Mouse (Mus musculus) bone marrow macrophage, adult 2 months (primary cell): ENCODE results near the gene Mrps34.

Source experiments
- CTCF ChIP-seq: IDR thresholded peaks from 2 replicates; pipeline ENCODE4 v1.5.1; 2012; ENCODE audit warnings: low read depth, mild to moderate bottlenecking, low read length, moderate library complexity
- POLR2A ChIP-seq: IDR thresholded peaks from 2 replicates; pipeline ENCODE4 v1.6.1; 2012; ENCODE audit warnings: mild to moderate bottlenecking, low read depth, low read length, borderline replicate concordance

DNA sequence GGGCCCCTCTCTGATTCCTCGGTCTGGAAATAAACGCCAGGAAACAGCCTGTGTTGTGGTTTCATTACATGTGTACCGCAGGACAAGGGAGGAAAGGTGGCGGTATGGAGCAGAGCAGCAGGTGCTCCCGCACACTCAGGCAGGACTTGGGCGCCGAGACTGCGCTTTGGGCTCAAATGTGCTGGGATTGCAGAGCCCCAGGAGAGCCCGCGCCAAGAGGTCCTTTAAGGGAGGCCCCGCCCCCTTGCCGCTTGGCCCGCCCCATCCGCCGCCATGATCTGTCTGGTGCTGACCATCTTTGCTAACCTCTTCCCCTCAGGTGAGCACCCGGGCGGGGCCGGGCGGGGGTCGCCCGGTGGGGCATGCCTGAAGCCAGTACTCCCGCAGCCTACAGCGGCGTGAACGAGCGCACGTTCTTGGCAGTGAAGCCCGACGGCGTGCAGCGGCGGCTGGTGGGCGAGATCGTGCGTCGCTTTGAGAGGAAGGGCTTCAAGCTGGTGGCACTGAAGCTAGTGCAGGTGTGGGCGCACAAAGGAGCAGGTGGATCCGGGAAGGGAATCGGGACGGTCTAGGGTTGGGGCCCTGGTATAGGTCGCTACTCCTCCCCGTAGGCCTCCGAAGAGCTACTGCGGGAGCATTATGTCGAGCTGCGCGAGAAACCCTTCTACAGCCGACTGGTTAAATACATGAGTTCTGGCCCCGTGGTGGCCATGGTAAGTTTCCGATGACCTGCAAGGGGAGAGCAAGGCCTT, 1.5 kb downstream of the Mrps34 start, which contains the start of gene Nme3:
- TF ChIP-seq CTCF (no peak), POLR2A (no peak)
